Mouse (Mus musculus): Measurements from ENCODE around the gene Syngr4. TPM values are rescaled to one million over a fixed set of nuclear protein-coding genes. Genes with fewer than 3 reads are reported as not detected.
"Not testable (repeated sequence)": the region's sequence is repeated elsewhere in the genome, so short reads cannot be mapped to it uniquely, and the experiment has no call there.

Gene Syngr4
- polyA plus RNA-seq, 1 experiment from 2014 or later, result 0.82 TPM

DNA sequence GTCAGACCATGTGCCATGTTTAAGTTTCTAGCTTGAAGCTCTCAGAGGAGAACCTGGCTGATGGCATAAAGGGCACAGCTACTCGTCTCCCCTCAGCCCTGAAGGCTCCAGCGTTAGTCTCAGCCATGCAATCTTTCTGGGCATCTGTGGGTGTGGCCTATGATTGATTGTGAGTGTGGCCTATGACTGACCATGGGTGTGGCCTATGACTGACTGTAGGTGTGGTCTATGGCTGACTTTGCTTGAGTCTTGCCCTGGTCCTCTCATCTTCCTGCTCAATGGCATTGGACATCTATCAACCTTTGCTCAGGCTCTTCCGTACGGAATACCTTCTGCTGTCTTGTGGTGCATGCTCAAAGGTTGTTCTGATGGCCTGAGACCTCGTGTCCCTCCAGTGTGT lies 5.0 kb upstream of the Syngr4 start:
- 54% methylated on average over 5 of the region's 5 CpGs for WGBS
- peak; percentile 45 for DNase-seq (ENCODE audit: low spot score)
- no peak overlapping the region for H3K9ac ChIP-seq (ENCODE audit: low read length)
- no peak overlapping the region for H3K4me2 ChIP-seq (ENCODE audit: low read depth)
- H3K4me3 ChIP-seq (ENCODE audit: low read depth, low read length), result no peak overlapping the region
- H3K4me1 ChIP-seq (ENCODE audit: control insufficient read depth, insufficient read depth, low read length), result peaks cover 5% of the 10 kb centered on the region; the same call in 1 of the 2 replicates
- no peaks in the 10 kb centered on the region for H3K9me3 ChIP-seq (ENCODE audit: control insufficient read depth, low read length)
- H3K27me3 ChIP-seq (ENCODE audit: control insufficient read depth, insufficient read depth, low read length), result no peaks in the 10 kb centered on the region
- H3K36me3 ChIP-seq (ENCODE audit: control insufficient read depth, insufficient read depth, low read length), result no peaks in the 10 kb centered on the region; the same call in 1 of the 2 replicates
- no peak for ATAC-seq (ENCODE audit: insufficient read depth, low FRiP score, low TSS enrichment)
- H3K27ac ChIP-seq (ENCODE audit: low read depth, low read length), result no peak overlapping the region

DNA sequence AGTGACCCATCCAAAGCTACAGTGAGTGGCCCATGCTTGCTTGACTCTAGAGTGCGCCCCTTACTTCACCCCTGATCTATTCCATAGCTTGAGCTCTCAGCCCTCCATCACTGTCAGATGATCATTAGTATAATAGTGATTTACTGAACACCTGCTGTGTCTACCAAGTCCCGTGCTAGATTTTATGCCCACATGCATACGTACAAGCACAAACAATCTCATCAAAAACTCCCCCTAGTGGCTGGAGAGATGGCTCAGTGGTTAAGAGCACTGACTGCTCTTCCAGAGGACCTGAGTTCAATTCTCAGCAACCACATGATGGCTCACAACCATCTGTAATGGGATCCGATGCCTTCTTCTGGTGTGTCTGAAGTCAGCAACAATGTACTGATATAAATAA lies 1.6 kb upstream of the Syngr4 start:
- peak overlapping the region; percentile 89; the same call in 1 of the 2 replicates for H3K4me2 ChIP-seq (ENCODE audit: low read depth)
- H3K9me3 ChIP-seq (ENCODE audit: control insufficient read depth, low read length); H3K9ac ChIP-seq (ENCODE audit: low read length); H3K4me1 ChIP-seq (ENCODE audit: control insufficient read depth, insufficient read depth, low read length); DNase-seq (ENCODE audit: low spot score); H3K36me3 ChIP-seq (ENCODE audit: control insufficient read depth, insufficient read depth, low read length); H3K27me3 ChIP-seq (ENCODE audit: control insufficient read depth, insufficient read depth, low read length); H3K27ac ChIP-seq (ENCODE audit: low read depth, low read length); H3K4me3 ChIP-seq (ENCODE audit: low read depth, low read length): not testable (repeated sequence)
- ATAC-seq (ENCODE audit: insufficient read depth, low FRiP score, low TSS enrichment), result 0 out of 2 replicates have a peak, but pooled peaks have one; percentile 22
- WGBS, result 54% methylated on average over 4 of the region's 4 CpGs

DNA sequence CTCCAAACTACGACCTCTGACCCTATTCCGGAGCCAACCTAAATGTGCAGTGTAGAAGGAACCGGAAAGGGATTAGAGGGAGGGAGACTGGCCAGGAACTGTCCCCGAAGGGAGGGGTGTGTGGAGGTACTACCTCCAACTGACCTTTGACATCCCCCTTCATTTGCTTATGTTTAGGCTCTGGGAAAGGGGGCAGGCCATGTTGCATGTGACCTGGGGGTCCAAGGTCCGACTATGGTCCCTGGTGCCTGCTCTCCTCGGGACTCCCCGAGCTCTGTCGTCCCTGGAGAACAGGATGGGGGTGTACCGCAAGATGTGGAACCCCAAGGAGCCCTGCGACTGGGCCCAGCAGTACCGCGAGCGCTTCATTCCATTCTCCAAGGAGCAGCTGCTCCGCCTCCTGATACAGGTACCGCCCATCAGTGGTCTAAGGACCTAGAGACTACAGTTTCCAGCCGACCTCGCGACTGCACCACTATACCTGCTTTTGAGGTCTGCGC lies 794 bp upstream of the Syngr4 start:
- H3K27ac ChIP-seq (ENCODE audit: low read depth, low read length), result peak overlapping the region; percentile 44; the same call in 1 of the 2 replicates
- DNase-seq (ENCODE audit: low spot score), result peak; percentile 53

DNA sequence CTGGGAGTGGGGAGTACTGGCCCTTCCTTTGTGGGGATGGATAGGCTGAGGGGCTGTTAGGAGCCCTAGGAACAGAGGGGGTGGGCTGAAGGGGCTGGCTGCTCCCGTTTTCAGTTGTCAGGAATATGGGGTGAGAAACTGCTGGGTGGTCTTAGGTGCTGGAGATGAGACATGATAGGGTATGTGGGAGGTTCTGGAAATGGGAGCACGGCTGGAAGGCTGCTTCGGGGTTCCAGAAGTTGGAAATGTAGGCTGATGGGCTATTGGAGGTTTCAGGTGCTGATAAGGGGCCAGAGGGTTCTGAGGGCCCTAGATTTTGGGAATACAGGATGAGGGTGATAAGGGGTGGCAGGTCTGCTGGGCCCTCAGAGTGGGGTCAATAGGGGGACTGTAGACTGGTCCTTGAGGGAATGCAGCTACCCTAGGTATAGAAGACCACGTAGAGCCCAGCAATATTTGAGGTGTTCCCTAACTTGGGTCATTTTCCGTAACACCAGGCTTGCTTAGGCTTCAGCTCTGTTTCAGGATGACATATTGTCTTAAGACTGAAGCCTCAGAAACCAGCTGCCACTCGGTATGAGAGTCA lies 490 bp downstream of the Syngr4 start:
- H3K27me3 ChIP-seq (ENCODE audit: control insufficient read depth, insufficient read depth, low read length), result no peaks in the 10 kb centered on the region
- H3K4me2 ChIP-seq (ENCODE audit: low read depth), result peak overlapping the region; percentile 20; the same call in 1 of the 2 replicates
- 76% methylated on average over 6 of the region's 6 CpGs for WGBS
- peak; percentile 15; the same call in 1 of the 2 replicates for ATAC-seq (ENCODE audit: insufficient read depth, low FRiP score, low TSS enrichment)
- no peaks in the 10 kb centered on the region for H3K9me3 ChIP-seq (ENCODE audit: control insufficient read depth, low read length)
- no peak overlapping the region; the same call in 1 of the 2 replicates for H3K9ac ChIP-seq (ENCODE audit: low read length)
- H3K4me3 ChIP-seq (ENCODE audit: low read depth, low read length), result peak overlapping the region; percentile 48; the same call in 1 of the 2 replicates
- H3K4me1 ChIP-seq (ENCODE audit: control insufficient read depth, insufficient read depth, low read length), result peaks cover 5% of the 10 kb centered on the region; the same call in 1 of the 2 replicates
- H3K27ac ChIP-seq (ENCODE audit: low read depth, low read length), result no peak overlapping the region
- no peaks in the 10 kb centered on the region for H3K36me3 ChIP-seq (ENCODE audit: control insufficient read depth, insufficient read depth, low read length)
- DNase-seq (ENCODE audit: low spot score), result no peak

More for the DNA sequence above, 794 bp upstream of the Syngr4 start:
- Histone ChIP-seq H3K4me2 (ENCODE audit: low read depth) (peak overlapping the region; percentile 89), H3K9ac (ENCODE audit: low read length) (peak overlapping the region; percentile 63), H3K9me3 (ENCODE audit: control insufficient read depth, low read length) (no peaks in the 10 kb centered on the region), H3K36me3 (ENCODE audit: control insufficient read depth, insufficient read depth, low read length) (no peaks in the 10 kb centered on the region), H3K27me3 (ENCODE audit: control insufficient read depth, insufficient read depth, low read length) (no peaks in the 10 kb centered on the region), H3K4me3 (ENCODE audit: low read depth, low read length) (peak overlapping the region; percentile 48), H3K4me1 (ENCODE audit: control insufficient read depth, insufficient read depth, low read length) (peaks cover 5% of the 10 kb centered on the region; the same call in 1 of the 2 replicates)
- 1% methylated on average over 19 of the region's 19 CpGs for WGBS
- ATAC-seq (ENCODE audit: insufficient read depth, low FRiP score, low TSS enrichment), result peak; percentile 66

DNA sequence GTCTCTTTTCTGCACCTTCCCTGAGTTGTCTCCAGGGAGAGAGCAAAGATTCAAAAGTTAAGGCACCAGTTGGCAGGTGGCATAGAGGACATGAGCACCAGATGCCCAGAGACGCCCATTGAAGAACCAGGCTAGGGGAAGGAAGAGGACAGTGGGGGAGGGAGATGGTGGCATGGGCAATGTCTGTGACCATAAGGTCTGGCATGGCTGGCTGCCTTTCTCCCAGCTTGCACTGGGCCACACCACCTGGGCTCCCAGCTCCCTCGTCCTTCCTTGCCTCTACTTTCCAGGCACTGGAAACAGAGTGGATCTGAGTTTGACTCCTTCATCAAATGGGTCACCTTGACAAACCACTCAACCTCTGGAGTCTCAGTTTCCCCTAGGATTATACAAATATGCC lies 3.9 kb downstream of the Syngr4 start:
- ATAC-seq (ENCODE audit: insufficient read depth, low FRiP score, low TSS enrichment) (no peak), DNase-seq (ENCODE audit: low spot score) (no peak)
- no peak overlapping the region for H3K27ac ChIP-seq (ENCODE audit: low read depth, low read length)
- H3K27me3 ChIP-seq (ENCODE audit: control insufficient read depth, insufficient read depth, low read length), result no peaks in the 10 kb centered on the region
- peaks cover 4% of the 10 kb centered on the region; the same call in 1 of the 2 replicates for H3K4me1 ChIP-seq (ENCODE audit: control insufficient read depth, insufficient read depth, low read length)
- no peak overlapping the region for H3K4me3 ChIP-seq (ENCODE audit: low read depth, low read length)
- H3K9me3 ChIP-seq (ENCODE audit: control insufficient read depth, low read length), result no peaks in the 10 kb centered on the region
- H3K9ac ChIP-seq (ENCODE audit: low read length), result no peak overlapping the region
- 63% methylated on average over 2 of the region's 2 CpGs for WGBS
- no peaks in the 10 kb centered on the region for H3K36me3 ChIP-seq (ENCODE audit: control insufficient read depth, insufficient read depth, low read length)
- H3K4me2 ChIP-seq (ENCODE audit: low read depth), result no peak overlapping the region

DNA sequence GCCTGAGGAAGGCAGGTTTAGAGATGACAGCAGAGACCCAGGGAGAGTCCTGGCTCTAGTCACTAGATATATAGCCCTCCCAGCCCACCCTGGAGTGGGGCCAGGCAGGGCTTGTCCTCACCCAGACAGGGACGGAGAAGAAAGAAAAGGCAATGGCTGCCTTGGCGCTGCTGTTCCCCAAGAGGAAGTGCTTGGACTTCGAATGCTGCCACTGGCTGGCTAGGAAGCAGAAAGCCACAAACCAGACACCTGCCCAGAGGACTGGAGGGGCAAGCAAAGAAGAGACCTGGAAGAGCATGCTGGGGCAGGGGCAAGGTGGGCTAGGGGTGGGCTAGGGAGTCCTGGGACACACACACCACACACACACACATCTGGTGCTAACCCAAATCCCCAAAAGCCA lies 9.3 kb downstream of the Syngr4 start:
- Histone ChIP-seq H3K9me3 (ENCODE audit: control insufficient read depth, low read length) (no peaks in the 10 kb centered on the region), H3K9ac (ENCODE audit: low read length) (no peak overlapping the region), H3K27me3 (ENCODE audit: control insufficient read depth, insufficient read depth, low read length) (no peaks in the 10 kb centered on the region), H3K27ac (ENCODE audit: low read depth, low read length) (no peak overlapping the region), H3K36me3 (ENCODE audit: control insufficient read depth, insufficient read depth, low read length) (peaks cover 6% of the 10 kb centered on the region), H3K4me2 (ENCODE audit: low read depth) (no peak overlapping the region), H3K4me3 (ENCODE audit: low read depth, low read length) (no peak overlapping the region), H3K4me1 (ENCODE audit: control insufficient read depth, insufficient read depth, low read length) (no peaks in the 10 kb centered on the region)
- ATAC-seq (ENCODE audit: insufficient read depth, low FRiP score, low TSS enrichment), result no peak
- WGBS, result 53% methylated on average over 3 of the region's 3 CpGs
- DNase-seq (ENCODE audit: low spot score), result no peak

DNA sequence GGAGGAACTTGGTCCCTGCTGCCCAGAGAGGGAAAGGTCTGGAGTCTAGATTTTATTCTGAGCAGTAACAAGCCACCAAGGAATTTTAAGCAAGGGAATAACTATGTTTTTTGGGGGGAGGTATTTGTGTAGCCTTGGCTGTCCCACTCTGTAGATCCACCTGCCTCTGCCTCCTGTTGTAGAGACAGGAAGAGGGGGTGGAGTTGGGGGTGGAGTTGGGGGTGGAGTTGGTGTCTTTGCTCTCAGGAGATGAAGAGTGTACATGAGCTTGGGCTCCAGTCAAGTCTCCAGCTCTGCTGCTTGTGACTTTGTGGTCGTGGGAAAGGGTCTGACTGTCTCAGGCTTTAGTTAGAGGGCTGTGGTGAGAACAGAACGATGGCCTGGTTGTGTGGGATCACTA lies 15.5 kb downstream of the Syngr4 start:
- 91% methylated on average over 2 of the region's 2 CpGs for WGBS
- Histone ChIP-seq H3K36me3 (ENCODE audit: control insufficient read depth, insufficient read depth, low read length) (peaks cover 24% of the 10 kb centered on the region), H3K27me3 (ENCODE audit: control insufficient read depth, insufficient read depth, low read length) (no peaks in the 10 kb centered on the region), H3K9me3 (ENCODE audit: control insufficient read depth, low read length) (no peaks in the 10 kb centered on the region), H3K4me1 (ENCODE audit: control insufficient read depth, insufficient read depth, low read length) (no peaks in the 10 kb centered on the region), H3K9ac (ENCODE audit: low read length) (no peak overlapping the region), H3K27ac (ENCODE audit: low read depth, low read length) (no peak overlapping the region), H3K4me2 (ENCODE audit: low read depth) (no peak overlapping the region), H3K4me3 (ENCODE audit: low read depth, low read length) (no peak overlapping the region)
- ATAC-seq (ENCODE audit: insufficient read depth, low FRiP score, low TSS enrichment) (no peak), DNase-seq (ENCODE audit: low spot score) (no peak)

DNA sequence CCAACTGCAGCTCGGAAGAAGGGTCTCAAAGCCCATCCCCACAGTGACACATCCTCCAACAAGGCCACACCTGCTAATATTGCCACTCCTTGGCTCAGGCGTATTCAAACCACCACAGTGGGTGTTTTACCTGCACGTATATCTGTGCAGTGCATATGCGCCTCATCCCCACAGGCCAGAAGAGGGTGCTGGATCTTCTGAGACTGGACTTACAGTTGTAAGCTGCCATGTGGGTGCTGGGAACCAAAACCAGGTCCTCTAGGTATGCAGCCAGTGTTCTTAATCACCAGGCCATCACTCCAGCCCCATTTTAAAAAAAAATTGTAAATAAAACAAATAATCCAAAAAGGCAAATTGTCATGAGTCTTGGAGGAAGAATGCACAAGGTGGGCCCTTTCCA lies 16.0 kb downstream of the Syngr4 start:
- 97% methylated on average over 4 of the region's 4 CpGs for WGBS
- DNase-seq (ENCODE audit: low spot score) (no peak), ATAC-seq (ENCODE audit: insufficient read depth, low FRiP score, low TSS enrichment) (no peak)
- Histone ChIP-seq H3K4me1 (ENCODE audit: control insufficient read depth, insufficient read depth, low read length) (no peaks in the 10 kb centered on the region), H3K9ac (ENCODE audit: low read length) (no peak overlapping the region), H3K27me3 (ENCODE audit: control insufficient read depth, insufficient read depth, low read length) (no peaks in the 10 kb centered on the region), H3K27ac (ENCODE audit: low read depth, low read length) (no peak overlapping the region), H3K4me2 (ENCODE audit: low read depth) (no peak overlapping the region), H3K9me3 (ENCODE audit: control insufficient read depth, low read length) (no peaks in the 10 kb centered on the region), H3K4me3 (ENCODE audit: low read depth, low read length) (no peak overlapping the region), H3K36me3 (ENCODE audit: control insufficient read depth, insufficient read depth, low read length) (peaks cover 24% of the 10 kb centered on the region)

DNA sequence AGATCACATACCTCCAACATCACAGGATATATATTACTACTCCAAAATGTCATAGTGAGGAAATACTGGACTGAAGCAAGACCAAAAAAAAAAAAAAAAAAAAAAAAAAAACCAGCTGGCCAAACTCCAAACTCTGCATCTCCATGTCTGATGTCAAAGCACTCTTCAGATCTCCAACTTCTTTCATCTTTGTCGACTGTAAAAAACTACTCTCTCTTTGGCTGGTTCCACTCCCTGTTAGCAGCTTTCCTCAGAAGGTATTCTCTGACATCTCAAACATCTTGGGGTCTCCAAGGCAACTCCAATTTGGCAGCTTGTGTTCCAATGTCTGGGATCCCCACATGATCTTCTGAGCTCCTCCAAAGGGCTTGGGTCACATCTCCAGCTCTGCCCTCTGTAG lies 18.2 kb downstream of the Syngr4 start, which contains the start of gene Grin2d:
Grin2d (minus strand) TSS at position 101 of the 400 bp plus-strand sequence.
- peaks cover 24% of the 10 kb centered on the region for H3K36me3 ChIP-seq (ENCODE audit: control insufficient read depth, insufficient read depth, low read length)
- not testable (repeated sequence) for H3K4me1 ChIP-seq (ENCODE audit: control insufficient read depth, insufficient read depth, low read length); ATAC-seq (ENCODE audit: insufficient read depth, low FRiP score, low TSS enrichment); H3K4me2 ChIP-seq (ENCODE audit: low read depth); H3K27ac ChIP-seq (ENCODE audit: low read depth, low read length); H3K27me3 ChIP-seq (ENCODE audit: control insufficient read depth, insufficient read depth, low read length); DNase-seq (ENCODE audit: low spot score); H3K9me3 ChIP-seq (ENCODE audit: control insufficient read depth, low read length); H3K4me3 ChIP-seq (ENCODE audit: low read depth, low read length); H3K9ac ChIP-seq (ENCODE audit: low read length)
- 94% methylated on average over 1 of the region's 1 CpGs for WGBS
